Mouse (Mus musculus): ENCODE results near the gene Deaf1.

Deaf1 gene

DNA sequence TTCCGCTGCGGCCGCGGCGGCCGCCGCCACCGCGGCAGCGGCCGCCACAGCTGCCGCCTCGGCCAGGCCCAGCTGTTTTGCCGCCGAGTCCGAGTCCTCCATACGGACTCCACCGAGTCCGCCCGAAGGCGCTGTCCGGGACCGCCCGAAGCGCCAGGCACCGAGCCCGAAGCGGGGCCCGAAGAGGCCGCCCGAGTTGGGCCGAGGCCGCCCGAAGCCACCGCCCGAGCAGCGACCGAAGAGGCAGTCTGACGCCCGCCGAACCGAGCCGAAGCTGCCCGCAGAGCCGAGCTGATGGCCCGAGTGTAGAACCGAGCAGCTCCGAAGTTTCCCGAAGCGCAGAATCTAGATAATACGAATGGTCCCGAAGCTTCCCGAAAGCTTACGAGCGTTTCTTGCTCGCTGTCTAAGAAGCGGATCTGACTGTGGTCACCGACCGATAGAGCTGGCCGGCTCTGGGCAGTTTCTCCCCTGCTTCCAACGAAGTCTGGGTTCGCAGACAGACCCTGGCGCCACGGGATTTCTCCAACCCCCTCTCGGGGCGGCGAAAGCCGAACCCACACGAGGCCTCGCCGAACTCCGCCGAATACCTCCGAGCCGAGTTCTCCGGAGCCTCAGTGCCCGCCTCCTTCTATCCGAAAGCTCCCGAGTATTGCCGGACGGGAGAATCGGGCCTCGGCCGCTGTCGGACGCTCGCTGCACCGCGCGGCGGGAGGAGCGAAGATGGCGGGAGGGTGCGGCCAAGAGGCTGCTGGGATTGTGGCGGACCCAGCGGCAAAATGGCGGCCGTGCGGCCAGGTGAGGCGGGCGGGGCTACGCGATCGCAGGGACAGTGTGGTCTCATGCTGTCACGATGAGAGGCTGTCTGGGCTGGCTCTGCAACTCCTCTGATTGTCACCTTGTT, at the start of gene Deaf1, which contains the start of gene Tmem80:
Gene Deaf1, minus strand, starts transcription at position 222 of the 904 bp plus-strand sequence.
Gene Tmem80, plus strand, starts transcription at position 271 of the 904 bp plus-strand sequence.
- DNase-seq (ENCODE audit: low read depth, low spot score) = peak; percentile 98

DNA sequence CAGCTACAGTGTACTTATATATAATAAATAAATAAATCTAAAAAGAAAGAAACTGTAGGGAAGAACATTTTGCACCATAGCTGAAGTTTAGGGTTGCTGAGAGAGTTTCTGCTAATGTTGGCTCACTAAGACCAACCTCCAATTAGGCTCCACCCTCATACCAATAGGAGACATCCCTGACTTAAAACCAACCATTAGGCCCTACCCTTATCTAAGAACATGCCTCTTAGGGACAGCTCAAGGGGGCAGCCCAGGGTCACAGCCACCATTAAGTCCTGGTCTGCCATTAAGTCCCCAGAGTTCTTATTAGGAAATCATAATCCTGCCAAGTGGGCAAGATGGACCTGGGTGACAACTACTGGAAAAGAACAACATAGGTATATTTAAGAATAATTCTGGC, 46.9 kb upstream of the Deaf1 start:
- no peak for DNase-seq (ENCODE audit: low read depth, low spot score)

DNA sequence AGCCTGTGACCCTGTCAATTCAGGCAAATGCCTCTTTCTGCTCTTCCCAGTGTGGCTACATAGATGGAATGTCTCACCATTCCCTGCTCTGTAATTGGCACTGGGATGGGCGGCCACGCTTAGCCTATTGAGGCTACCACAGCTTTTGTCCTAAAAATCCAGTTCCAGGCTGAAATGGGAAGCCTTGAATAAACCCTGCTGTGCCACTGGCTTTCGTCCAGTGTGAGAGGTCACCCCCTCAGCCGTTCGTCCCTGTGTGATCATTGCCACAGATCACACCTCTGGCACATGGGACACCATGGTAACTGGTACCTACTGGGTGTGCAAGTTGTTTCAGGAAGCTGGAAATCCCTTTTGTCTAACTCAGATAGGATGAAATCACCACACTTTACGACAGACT, 46.1 kb upstream of the Deaf1 start:
- no peak for DNase-seq (ENCODE audit: low read depth, low spot score)

DNA sequence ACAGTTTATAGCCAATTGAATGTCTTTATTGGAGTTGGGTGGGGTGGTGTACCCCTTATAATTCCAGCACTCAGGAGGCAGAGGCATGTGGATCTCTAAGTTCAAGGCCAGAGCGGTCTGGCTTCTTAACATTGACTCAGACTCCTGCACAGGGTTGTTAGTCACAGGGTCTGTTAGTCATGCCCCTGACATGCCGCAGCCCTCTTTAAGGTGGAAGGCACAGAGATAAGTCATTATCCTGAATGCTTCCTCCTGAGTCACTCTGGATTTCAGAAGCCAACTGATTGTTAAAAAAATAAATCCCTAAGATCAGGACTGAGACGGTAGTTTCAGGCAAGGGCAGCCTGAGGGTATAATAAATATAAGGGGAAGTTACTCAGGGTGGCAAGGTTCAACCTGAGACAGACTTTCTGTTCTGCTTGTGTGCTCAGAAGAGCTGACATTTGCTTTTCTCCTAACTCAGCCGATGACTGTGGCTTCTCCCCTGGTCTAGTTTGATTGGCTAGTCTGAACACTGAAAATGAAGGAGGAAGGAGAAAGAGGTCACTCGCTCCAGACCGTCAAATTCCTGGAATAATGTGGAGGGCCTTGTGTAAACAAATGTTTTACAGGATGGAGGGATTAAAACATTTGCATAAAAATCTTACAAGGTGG, 44.6 kb upstream of the Deaf1 start:
- DNase-seq (ENCODE audit: low read depth, low spot score) = no peak

DNA sequence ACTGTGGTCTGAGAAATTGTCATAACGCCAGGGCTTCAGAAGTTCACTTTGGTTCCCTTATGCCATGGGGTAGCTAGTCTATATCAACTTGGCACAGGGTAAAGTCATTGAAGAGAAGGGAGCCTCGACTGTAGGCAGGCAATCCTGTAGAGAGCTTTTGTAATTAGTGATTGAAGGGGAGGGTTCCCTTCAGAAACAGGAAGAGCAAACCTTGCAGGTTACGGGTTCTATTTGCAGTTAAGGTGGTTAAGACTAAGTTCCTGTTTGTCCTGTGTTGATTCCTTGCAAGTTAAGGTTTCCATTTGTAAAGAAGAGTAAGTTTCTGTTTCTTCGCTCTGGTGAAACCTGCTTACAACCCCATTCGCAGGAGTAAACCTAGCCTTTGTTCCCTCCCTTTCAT, 42.4 kb upstream of the Deaf1 start:
- DNase-seq (ENCODE audit: low read depth, low spot score) = no peak

DNA sequence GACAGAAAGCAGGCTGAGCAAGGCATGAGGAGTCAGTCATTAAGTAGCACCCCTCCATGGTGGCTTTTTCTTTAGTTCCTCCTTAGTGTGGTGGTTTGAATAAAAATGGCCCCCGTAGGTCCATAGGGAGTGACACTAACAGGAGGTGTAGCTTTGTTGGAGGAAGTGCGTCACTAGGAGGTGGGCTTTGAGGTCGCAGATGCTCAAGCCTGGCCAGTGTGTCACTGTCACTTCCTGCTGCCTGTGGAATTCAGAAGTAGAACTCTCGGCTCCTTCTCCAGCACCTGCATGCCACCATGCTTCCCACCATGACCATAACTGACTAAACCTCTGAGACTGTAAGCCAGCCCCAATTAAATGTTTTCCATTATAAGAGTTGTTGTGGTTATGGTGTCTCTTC, 39.9 kb upstream of the Deaf1 start:
- DNase-seq (ENCODE audit: low read depth, low spot score) = no peak

DNA sequence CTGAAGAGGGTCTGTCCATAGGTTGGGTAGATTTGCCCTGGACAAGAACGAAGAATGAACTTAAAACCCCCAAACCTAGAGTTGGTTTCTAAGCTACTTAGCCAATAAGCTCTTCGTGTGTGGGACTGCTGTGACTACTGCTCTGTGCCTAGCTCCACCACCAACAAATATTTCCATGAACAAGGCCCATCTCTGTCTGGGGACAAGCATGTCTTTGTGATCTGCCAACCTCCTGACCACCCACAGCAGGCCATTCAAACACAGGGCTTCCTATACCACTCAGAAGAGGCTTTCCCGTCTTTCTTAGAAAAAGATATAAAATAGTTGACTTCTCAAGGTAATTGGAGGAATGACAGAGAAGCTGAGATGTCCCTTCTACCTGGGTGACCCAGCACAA, 37.6 kb upstream of the Deaf1 start:
- DNase-seq (ENCODE audit: low read depth, low spot score) = no peak

DNA sequence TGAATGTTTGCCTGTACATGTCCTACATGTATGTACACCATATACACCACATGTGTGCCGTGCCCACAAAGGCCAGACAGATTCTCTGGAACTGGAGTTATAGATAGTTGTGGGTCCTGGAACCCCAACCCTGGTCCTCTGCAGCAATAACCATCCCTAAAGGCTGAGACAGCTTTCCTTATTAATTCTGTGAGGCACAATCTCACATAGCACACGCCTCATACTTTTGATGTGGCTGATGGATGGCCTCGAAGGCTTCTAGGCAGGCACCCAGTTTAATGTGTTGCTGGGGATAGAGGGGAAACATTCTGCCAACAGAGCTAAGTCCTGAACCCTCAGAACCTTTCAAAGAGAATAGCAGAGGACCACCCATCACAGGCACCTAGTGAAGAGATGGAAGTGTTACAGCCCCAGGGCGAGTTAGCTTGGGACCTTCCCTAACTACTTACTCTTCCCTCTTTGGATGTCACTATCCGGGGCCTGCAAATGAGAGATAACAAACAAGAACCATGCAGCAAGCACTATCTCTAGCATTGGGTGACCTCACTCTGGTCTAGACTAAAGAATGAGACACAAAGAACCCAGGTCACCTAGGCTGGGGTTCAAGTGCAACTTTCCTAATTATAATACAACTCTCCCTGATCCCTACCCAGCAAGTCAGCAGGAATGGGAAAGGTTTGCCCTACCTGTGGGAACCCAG, 37.0 kb upstream of the Deaf1 start:
- DNase-seq (ENCODE audit: low read depth, low spot score) = no peak

DNA sequence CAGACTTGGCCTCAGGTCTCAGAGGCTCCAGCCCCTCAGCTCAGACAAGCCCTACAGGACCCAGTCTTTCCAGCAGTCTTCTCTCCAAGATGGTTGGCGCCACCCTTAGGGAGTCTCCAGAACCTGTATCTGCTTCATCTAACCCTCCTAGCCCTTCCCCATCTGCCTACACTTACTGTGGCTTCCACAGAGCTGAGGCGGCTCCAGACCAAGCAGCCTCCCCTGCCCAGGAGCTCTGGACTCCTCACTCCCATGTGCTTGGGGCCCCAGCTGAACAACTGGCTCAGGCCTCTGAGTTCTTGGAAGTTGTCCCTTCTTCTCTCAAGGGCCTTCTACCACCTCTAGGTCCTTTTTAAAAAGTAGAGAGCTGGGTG, 36.2 kb upstream of the Deaf1 start:
- no peak for DNase-seq (ENCODE audit: low read depth, low spot score)

DNA sequence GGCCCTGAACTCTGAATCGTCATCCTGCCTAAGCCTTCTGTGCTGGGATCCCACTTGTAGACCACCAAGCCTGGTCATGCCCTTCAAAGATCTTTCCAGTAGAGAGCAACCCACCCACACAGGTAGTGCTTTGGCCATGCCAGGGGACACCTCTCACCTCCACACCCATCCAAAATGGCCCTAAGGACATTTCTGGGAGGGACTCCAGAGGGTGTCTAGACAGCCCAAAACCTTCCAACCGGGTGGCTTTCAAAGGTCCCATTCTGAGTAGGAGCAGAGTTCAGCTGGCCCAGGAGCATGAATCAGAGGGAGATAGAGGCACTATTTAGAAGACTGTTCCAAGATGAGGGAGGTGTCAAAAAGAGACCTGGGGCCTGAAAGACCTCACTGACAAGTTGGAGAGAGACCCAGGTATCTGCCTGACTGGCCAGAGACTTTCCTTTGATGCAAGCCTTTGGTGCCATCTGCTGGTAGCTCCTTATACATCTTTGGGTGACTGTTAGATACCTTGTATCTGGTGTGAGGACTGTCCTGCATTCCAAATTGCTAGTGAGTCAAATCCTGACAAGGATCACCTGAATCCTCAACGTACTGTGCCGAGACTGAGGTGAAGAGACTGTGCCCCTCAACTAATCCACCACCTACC, 35.7 kb upstream of the Deaf1 start:
- peak; percentile 75 for DNase-seq (ENCODE audit: low read depth, low spot score)

DNA sequence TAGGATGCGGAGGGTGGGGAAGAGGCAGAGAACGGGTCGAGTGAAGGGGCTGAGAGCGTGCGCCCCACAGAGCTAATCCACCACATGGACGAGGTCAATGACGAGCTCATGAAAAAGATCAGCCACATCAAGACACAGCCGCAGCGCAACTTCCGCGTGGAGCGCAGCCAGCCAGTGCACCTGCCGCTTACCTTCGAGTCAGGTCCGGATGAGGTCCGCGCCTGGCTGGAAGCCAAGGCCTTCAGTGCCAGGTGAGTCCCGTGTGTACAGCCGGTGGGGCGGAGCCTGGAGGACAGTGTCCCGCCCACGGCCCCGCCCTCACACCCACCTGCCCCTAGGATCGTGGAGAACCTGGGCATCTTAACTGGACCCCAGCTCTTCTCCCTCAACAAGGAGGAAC, 34.0 kb upstream of the Deaf1 start:
- DNase-seq (ENCODE audit: low read depth, low spot score) = no peak

DNA sequence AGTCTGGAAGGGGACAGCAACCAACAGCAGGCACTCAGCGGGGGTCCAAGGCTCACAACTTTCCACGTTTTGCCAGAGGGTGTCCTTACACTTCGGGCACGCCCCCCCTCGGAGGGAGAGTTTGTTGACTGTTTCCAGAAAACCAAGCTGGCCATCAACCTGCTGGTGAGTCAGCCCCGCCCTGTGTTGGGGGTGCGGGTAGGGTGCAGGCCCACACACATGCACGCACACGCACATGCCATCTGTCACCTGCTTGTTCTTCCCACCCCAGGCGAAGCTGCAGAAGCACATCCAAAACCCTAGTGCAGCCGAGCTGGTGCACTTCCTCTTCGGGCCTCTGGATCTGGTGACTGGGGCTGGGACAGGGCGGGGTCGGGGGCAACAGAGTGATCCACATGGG, 29.5 kb upstream of the Deaf1 start:
- no peak for DNase-seq (ENCODE audit: low read depth, low spot score)

DNA sequence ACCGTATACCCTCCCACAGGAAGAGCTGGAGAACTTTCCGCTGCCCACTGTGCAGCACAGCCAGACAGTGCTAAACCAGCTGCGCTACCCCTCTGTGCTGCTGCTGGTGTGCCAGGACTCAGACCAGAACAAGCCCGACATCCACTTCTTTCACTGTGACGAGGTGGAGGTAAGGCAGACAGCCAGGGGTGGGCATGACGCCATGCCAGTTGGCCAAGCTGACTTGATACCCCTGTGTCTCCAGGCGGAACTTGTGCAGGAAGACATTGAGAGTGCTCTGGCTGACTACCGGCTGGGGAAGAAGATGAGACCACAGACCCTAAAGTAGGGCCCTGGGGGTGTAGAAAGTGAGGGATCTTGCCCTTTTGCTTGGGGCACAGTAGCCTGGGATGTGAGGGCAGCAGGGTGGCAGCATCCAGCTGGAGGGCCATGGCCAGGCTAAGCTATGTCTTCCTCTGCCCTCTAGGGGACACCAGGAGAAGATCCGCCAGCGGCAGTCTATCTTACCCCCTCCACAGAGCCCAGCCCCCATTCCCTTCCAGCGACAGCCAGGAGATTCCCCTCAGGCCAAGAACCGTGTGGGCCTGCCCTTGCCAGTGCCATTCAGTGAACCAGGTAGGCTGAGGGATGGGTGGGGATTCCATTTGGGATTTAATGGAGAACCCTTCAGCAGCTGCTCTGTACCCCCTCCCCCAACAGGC, 28.3 kb upstream of the Deaf1 start:
- no peak for DNase-seq (ENCODE audit: low read depth, low spot score)

DNA sequence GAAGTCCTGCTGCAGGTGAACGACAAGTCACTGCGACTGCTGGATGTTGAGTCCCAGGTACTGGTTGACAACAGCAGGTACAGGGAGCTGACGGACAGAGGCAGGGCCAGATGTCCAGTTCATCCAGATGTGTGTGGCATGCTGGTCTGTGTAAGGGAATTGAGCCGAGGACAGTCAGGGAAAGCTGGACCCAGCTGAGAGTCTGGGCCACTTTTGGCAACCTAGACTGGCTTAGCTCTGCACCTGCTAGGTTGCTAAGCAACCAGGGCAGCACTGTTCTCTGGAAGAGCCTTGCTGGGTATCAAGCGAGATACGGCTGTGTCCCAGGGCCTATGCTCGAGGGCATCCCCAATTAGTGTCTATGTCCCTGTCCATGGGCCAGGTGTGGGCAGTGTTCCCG, 27.6 kb upstream of the Deaf1 start:
- no peak for DNase-seq (ENCODE audit: low read depth, low spot score)

DNA sequence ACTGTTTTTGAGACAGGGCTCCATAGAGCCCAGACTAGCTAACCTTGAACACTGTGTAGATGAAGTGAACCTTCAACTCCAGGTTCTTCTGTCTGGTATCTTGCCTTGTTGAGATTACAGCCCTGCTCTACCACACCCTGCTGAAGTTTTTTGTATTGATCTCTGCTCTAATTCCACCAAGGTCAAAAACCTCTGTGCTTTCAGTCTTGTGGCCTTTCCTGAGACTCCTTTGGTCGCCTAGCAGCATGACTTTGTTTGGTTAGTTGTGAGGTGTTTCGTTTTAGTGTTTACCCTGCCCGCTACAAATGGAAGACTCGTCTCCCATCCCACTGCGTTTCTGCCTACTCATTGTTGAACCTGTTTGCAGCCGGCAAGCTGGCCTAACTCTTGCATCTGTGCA, 23.6 kb upstream of the Deaf1 start:
- no peak for DNase-seq (ENCODE audit: low read depth, low spot score)

DNA sequence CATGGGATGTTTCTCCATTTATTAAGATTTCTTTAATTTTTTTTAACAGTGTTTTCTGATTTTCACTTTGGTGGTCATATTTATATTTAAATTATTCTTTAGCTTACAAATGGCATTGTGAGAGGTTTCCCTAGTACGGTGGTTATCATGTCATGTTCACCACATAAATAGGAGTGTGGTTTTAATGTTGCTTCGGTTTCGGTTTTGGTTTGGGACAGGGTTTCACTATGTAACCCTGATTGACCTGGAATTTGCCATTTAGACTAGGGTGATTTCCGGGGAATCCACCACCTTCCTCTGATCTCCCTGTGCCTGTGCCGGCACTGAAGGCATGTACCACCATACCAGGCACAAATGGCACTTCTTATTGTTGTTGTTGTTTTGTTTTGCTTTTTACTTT, 17.3 kb upstream of the Deaf1 start:
- DNase-seq (ENCODE audit: low read depth, low spot score) = no peak

DNA sequence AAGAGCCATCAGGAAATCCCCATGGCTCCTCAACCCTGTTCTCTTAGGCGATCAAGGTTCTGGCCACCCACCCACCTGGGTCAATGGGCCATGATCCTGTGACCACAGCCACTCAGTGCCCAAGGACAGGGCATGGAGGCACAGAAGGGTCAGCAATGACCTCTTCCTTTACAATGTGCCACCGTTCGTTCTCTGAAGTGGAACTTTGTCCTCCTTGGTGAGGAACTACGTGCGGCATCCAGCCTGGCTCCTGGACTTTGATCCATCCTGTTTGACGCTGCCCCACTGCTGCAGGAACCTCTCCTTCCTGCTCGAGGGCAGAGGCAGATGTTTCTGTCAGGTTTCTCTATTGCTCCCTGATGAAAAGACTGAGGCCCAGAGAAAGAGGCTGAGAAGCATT, 16.2 kb upstream of the Deaf1 start:
- DNase-seq (ENCODE audit: low read depth, low spot score) = no peak

DNA sequence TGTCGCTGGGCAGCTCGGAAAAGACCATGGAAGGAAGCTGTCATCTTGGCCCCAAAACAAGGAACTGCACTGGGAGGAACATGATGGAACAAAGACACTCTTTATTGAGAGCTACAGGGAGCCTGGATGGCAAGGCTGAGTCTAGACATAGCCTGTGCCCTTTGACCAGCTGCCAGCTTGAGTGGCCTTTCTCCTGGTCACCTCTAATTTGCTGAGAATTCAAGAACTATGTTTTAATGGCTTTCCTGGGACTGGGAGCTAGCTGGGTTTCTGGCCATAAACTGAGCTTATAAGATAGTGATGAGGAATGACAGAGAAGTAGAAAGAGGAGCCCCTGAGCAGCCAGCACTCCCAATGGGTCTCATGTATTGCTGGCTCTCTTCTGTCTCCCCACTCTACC, 15.7 kb upstream of the Deaf1 start:
- DNase-seq (ENCODE audit: low read depth, low spot score) = no peak

DNA sequence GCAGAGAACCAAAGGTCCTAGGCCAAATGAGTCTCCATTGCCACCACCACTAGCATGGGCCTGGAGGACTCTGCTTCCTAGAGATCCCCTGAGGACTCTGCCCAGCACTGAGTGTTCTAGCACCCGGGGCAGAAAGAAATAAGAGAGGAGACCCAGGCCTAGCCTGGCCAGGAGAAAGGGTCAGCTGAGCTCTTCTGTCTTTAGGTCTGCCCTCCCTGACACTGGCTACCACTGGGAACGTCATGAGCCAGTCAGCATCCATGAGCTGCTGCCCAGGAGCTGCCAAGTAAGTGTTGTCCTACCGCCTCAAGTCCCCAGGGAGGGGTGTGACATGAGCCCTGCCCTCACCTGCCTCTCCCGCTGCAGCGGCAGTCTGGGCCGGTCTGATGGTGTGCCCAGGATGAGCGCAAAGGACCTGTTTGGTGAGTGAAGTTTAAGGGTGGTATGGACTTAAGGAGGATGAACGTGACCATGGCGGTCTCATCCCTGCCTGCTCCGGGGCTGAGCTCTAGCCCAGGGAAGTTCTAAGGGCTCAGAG, 14.3 kb upstream of the Deaf1 start:
- DNase-seq (ENCODE audit: low read depth, low spot score) = no peak

DNA sequence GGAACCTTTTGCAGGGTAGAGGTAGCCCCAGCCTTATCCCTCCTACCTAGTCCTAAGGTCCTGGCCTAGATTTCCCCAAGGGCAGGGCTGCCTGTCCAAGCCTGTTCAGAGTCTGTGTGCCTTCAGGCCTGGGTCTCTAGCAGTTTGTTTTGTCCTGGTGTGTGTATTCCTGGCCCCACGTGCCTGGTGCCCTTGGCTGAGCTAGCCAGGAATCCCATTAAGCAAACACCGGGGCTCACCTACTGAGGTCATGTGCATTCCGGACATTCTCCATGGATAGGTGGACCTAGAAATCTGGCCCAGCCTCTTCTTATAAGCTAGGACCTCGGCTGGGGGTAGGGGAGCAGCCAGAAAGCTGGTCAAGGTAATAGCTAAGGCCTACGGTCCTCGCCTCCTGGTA, 13.0 kb upstream of the Deaf1 start:
- DNase-seq (ENCODE audit: low read depth, low spot score) = no peak

DNA sequence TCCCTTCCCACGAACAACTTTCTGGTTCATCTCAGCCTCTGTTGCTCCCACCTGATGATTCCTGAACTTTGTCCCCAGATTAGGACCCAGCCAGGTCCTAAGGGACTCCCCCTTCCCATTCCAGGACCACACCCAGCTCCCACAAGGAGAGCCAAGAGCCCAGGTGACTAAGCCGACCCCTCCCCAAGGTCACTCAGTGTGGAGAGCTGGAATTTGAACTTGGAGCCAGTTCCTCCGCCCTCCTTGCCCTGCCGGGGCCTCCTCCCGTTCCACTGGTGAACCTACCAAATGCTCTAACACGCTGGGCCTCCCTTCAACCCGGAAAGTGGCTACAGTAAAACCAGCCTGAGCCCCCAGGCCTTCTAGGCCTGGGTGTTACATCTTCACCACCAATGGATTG, 12.5 kb upstream of the Deaf1 start:
- no peak for DNase-seq (ENCODE audit: low read depth, low spot score)

Data from mesoderm, embryonic 11.5 days (tissue).